Mouse (Mus musculus) CH12.LX (cell line): ENCODE measurements around the gene Slc25a34. TPM values are rescaled to one million over a fixed set of nuclear protein-coding genes. Genes with fewer than 3 reads are reported as not detected.

Experiments used
- DNase-seq: peaks from one replicate; pipeline ENCODE4 v3.0.0-alpha.2; 2013; ENCODE audit errors: extremely low read depth
- H3K27ac ChIP-seq: 2 replicates; pipeline ENCODE4 v1.5.1; 2012; ENCODE audit warnings: low read depth, mild to moderate bottlenecking, control low read depth, moderate library complexity; ENCODE audit not compliant: insufficient read depth
- H3K27me3 ChIP-seq: replicated peaks from 2 replicates; pipeline ENCODE3; 2012; ENCODE audit warnings: inconsistent platforms
- H3K36me3 ChIP-seq, 2 experiments: replicated peaks in 1 of 2; 2 replicates each; pipeline versions ENCODE3 to v1.6.1; 2012; ENCODE audit warnings: inconsistent platforms in 1 of 2, low read length in 1 of 2, mild to moderate bottlenecking in 1 of 2, mixed read lengths in 1 of 2, moderate library complexity in 1 of 2; ENCODE audit not compliant: control insufficient read depth in 1 of 2, insufficient read depth in 1 of 2
- H3K4me1 ChIP-seq, 2 experiments: 2 replicates each; pipeline ENCODE4 v1.6.1; 2012; ENCODE audit warnings: inconsistent platforms in 1 of 2, moderate library complexity in 1 of 2; ENCODE audit not compliant: insufficient read depth in 2 of 2, control insufficient read depth in 1 of 2
- H3K4me2 ChIP-seq: 2 replicates; pipeline ENCODE4 v1.6.1; 2012; ENCODE audit warnings: low read depth, mild to moderate bottlenecking, control low read depth; ENCODE audit not compliant: poor library complexity, insufficient read depth, severe bottlenecking
- H3K4me3 ChIP-seq, 3 experiments: fragments of 150-350 bp in 1 of 3; sonication (generic) in 1 of 3; replicated peaks in 1 of 3; 2 replicates each; pipeline versions ENCODE3 to v1.5.1; 2011 to 2012; ENCODE audit warnings: low read depth in 2 of 3, low read length in 2 of 3, mild to moderate bottlenecking in 2 of 3, moderate library complexity in 2 of 3, control low read depth in 1 of 3, improper control_type of control experiment in 1 of 3, inconsistent platforms in 1 of 3, mixed read lengths in 1 of 3; ENCODE audit not compliant: poor library complexity in 1 of 3
- H3K79me2 ChIP-seq: replicated peaks from 2 replicates; pipeline ENCODE4 v1.6.1; 2012; ENCODE audit warnings: mild to moderate bottlenecking, moderate library complexity; ENCODE audit not compliant: control insufficient read depth, poor library complexity, insufficient read depth, severe bottlenecking; ENCODE audit errors: extremely low read depth
- H3K9ac ChIP-seq: 2 replicates; pipeline ENCODE4 v1.6.1; 2012; ENCODE audit warnings: low read depth, mild to moderate bottlenecking, control low read depth, moderate library complexity; ENCODE audit not compliant: insufficient read depth
- H3K9me3 ChIP-seq: replicated peaks from 2 replicates; pipeline ENCODE3; 2012; ENCODE audit warnings: low read length, inconsistent platforms, mixed read lengths
- BHLHE40 ChIP-seq: IDR thresholded peaks from 2 replicates; pipeline ENCODE4 v1.6.1; 2011; ENCODE audit warnings: mild to moderate bottlenecking, low read depth, low read length, improper control_type of control experiment
- CTCF ChIP-seq, 2 experiments: IDR thresholded peaks in 1 of 2; conservative IDR thresholded peaks in 1 of 2; 2 replicates each; pipeline ENCODE4 v1.5.1; 2011 to 2012; ENCODE audit warnings: low read depth in 2 of 2, low read length in 2 of 2, improper control_type of control experiment in 1 of 2, inconsistent platforms in 1 of 2, mild to moderate bottlenecking in 1 of 2, moderate library complexity in 1 of 2
- E2F4 ChIP-seq: IDR thresholded peaks from 2 replicates; pipeline ENCODE4 v1.6.1; 2011; ENCODE audit warnings: low read depth, low read length, improper control_type of control experiment; ENCODE audit not compliant: insufficient replicate concordance
- ETS1 ChIP-seq: conservative IDR thresholded peaks from 2 replicates; pipeline ENCODE4 v1.6.1; 2012; ENCODE audit warnings: low read depth, mild to moderate bottlenecking, inconsistent platforms, low read length, improper control_type of control experiment, moderate library complexity
- GABPA ChIP-seq: IDR thresholded peaks from 2 replicates; pipeline ENCODE4 v1.6.1; 2012; ENCODE audit warnings: low read depth, low read length, improper control_type of control experiment, inconsistent platforms; ENCODE audit not compliant: insufficient replicate concordance
- HCFC1 ChIP-seq: IDR thresholded peaks from 2 replicates; pipeline ENCODE4 v1.6.1; 2012; ENCODE audit warnings: low read depth, mild to moderate bottlenecking, inconsistent platforms, low read length, improper control_type of control experiment
- JUND ChIP-seq: conservative IDR thresholded peaks from 2 replicates; pipeline ENCODE4 v1.6.1; 2011; ENCODE audit warnings: low read depth, low read length, improper control_type of control experiment
- KAT2A ChIP-seq: IDR thresholded peaks from 2 replicates; pipeline ENCODE4 v1.6.1; 2012; ENCODE audit warnings: low read length, improper control_type of control experiment, inconsistent platforms; ENCODE audit not compliant: insufficient replicate concordance
- MAFK ChIP-seq: IDR thresholded peaks from 2 replicates; pipeline ENCODE4 v1.6.1; 2011; ENCODE audit warnings: low read length, improper control_type of control experiment; ENCODE audit not compliant: insufficient replicate concordance
- MAZ ChIP-seq: IDR thresholded peaks from 2 replicates; pipeline ENCODE4 v1.6.1; 2012; ENCODE audit warnings: low read depth, mild to moderate bottlenecking, inconsistent platforms, low read length, improper control_type of control experiment, moderate library complexity
- NELFE ChIP-seq: IDR thresholded peaks from 2 replicates; pipeline ENCODE4 v1.6.1; 2011; ENCODE audit warnings: low read depth, low read length, improper control_type of control experiment
- NRF1 ChIP-seq: IDR thresholded peaks from 2 replicates; pipeline ENCODE4 v1.6.1; 2014; ENCODE audit warnings: low read depth, mild to moderate bottlenecking, inconsistent platforms, low read length, improper control_type of control experiment, moderate library complexity
- PAX5 ChIP-seq: IDR thresholded peaks from 2 replicates; pipeline ENCODE4 v1.6.1; 2012; ENCODE audit warnings: low read length, inconsistent platforms, mixed read lengths
- POLR2AphosphoS2 ChIP-seq: IDR thresholded peaks from 2 replicates; pipeline ENCODE4 v1.6.1; 2011; ENCODE audit warnings: low read depth, low read length, improper control_type of control experiment
- RAD21 ChIP-seq: IDR thresholded peaks from 2 replicates; pipeline ENCODE4 v1.6.1; 2011; ENCODE audit warnings: low read depth, mild to moderate bottlenecking, low read length, improper control_type of control experiment, moderate library complexity
- RCOR1 ChIP-seq: conservative IDR thresholded peaks from 2 replicates; pipeline ENCODE4 v1.6.1; 2012; ENCODE audit warnings: low read depth, mild to moderate bottlenecking, inconsistent platforms, low read length, improper control_type of control experiment
- TBP ChIP-seq: conservative IDR thresholded peaks from 2 replicates; pipeline ENCODE4 v1.6.1; 2011; ENCODE audit warnings: low read depth, low read length, improper control_type of control experiment
- TCF12 ChIP-seq: IDR thresholded peaks from 2 replicates; pipeline ENCODE4 v1.6.1; 2014; ENCODE audit warnings: low read depth, mild to moderate bottlenecking, inconsistent platforms, low read length, improper control_type of control experiment
- USF1 ChIP-seq: IDR thresholded peaks from 2 replicates; pipeline ENCODE4 v1.6.1; 2014; ENCODE audit warnings: low read depth, mild to moderate bottlenecking, inconsistent platforms, low read length, improper control_type of control experiment
- ZMIZ1 ChIP-seq: IDR thresholded peaks from 2 replicates; pipeline ENCODE4 v1.6.1; 2012; ENCODE audit warnings: low read depth, mild to moderate bottlenecking, inconsistent platforms, low read length, improper control_type of control experiment
- dilution Hi-C: fragments of 300-500 bp; cut with MboI; formaldehyde crosslinking; loops from 2 replicates; pipeline ENCODE4 v1.14.3; 2020; ENCODE audit warnings: low sequenced_read_pairs; ENCODE audit not compliant: extremely low pct_unique_long_range_greater_than_20kb, extremely low pct_ligation_motif_present
- in situ Hi-C: fragments of 300-500 bp; cut with MboI; formaldehyde crosslinking; loops from 3 replicates; pipeline ENCODE4 v1.14.3; 2019; ENCODE audit warnings: low sequenced_read_pairs, low pct_ligation_motif_present, low pct_unique_long_range_greater_than_20kb, mixed read lengths
- polyA plus RNA-seq: library from polyadenylated mRNA; unstranded; fragments of >175 nt; gene quantifications from 2 replicates; pipeline ENCODE4 v1.2.1, GENCODE M21; 2012; ENCODE audit warnings: low read depth; ENCODE audit not compliant: insufficient read length
- total RNA-seq, 2 experiments: library from RNA; depleted of rRNA; stranded (reverse); fragments of 300-350 nt in 1 of 2; fragments of >200 nt in 1 of 2; gene quantifications; 2 replicates each; pipeline ENCODE4 v1.2.3; 2012 to 2014

The Slc25a34 gene
- total and polyA plus RNA-seq, 3 experiments: 0.23 to 1.7 (median 0.64) TPM

DNA sequence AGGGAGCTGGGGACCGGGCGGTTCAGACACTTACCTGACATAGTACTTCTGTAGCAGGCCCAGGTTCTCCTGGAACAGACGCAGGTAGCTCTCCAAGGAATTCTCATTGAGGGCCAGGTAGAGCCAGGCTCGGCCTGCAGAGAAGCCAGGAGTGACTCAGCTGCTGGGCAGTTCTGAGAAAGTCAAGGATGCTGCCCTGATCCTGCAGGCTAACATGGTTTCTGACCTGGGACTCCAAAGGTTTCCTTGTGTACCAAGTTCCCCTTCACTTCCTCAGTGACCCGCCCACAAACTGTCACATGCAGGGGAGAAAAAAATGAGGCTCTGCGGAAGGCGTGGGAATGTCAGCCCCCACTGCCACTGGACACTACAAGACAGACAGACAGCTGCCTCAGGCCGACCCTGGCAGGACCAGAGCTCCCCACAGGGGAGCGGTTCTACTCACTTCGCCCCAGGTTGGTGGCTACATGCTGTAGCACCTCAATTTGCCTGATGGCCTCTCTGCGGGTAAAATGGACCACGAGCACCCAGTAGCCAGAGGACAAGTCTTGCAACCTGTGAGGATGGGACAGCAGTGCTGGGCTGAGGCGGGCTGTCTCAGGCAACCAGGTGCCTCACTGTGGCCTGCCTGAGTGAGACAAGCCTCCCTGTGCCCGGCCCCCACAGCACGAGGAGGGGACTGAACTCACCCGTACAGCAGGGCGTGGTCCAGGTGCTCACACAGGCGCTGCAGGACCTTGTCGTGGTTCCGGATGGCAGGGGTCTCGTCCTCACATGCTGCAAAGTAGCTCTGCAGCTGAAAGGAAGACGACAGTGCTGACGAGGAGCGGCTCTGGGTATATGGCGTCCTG is 18.6 kb upstream of the Slc25a34 start:
- Histone ChIP-seq H3K4me2 (no peak overlapping the region), H3K9me3 (no peaks in the 10 kb centered on the region), H3K79me2 (no peaks in the 10 kb centered on the region), H3K27ac (no peak overlapping the region)
- dilution Hi-C loops: no loop called here
- TF ChIP-seq E2F4: no peak
- TF ChIP-seq TBP: no peak
- TF ChIP-seq HCFC1: no peak
- TF ChIP-seq, all 38 proteins: peak for 0
- Histone ChIP-seq H3K9ac (no peak overlapping the region), H3K36me3 (peaks cover 36 to 79% of the 10 kb centered on the region in 2 experiments), H3K4me1 (peaks cover 0 to 9% of the 10 kb centered on the region in 2 experiments; a peak in 1 of 4 replicates), H3K27me3 (no peaks in the 10 kb centered on the region), H3K4me3 (no peak overlapping the region)
- no peak for DNase-seq
- in situ Hi-C loops: no loop called here

DNA sequence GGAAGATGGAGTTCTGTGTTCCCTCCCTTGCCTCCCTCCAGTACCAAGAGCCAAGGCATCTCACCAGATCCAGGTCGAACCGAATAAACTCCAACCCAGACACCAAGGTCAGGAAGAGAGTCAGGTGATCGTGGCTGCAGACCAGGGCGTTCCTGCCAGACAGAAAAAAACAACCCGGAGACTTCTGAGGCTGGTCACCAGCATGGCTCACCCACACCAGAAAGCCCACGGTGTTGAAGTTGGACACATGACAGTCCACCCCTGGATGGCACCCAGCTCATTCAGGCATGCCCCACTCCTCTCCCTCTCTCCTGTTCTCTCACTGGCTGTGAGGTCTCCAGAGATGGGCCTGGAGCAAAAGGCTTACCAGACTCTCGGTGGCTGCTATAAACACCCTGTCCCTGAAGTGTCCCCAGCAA is 17.7 kb upstream of the Slc25a34 start:
- Histone ChIP-seq H3K4me3 (no peak overlapping the region), H3K36me3 (peaks cover 44 to 79% of the 10 kb centered on the region in 2 experiments), H3K9me3 (no peaks in the 10 kb centered on the region), H3K27ac (no peak overlapping the region), H3K4me2 (no peak overlapping the region), H3K27me3 (no peaks in the 10 kb centered on the region), H3K79me2 (no peaks in the 10 kb centered on the region), H3K9ac (no peak overlapping the region), H3K4me1 (peaks cover 0 to 9% of the 10 kb centered on the region in 2 experiments; a peak in 1 of 4 replicates)
- no peak for TF ChIP-seq RAD21
- no peak for TF ChIP-seq HCFC1
- no peak for TF ChIP-seq JUND
- TF ChIP-seq RCOR1: no peak
- no peak for TF ChIP-seq BHLHE40
- no peak for TF ChIP-seq MAFK
- TF ChIP-seq MAZ: no peak
- TF ChIP-seq GABPA: no peak
- TF ChIP-seq ETS1: no peak
- TF ChIP-seq NELFE: no peak
- TF ChIP-seq ZMIZ1: no peak
- no peak for TF ChIP-seq PAX5
- TF ChIP-seq TCF12: no peak
- TF ChIP-seq CTCF (conservative IDR thresholded peaks at IDR 0.05 in 1 of 2, IDR thresholded peaks at IDR 0.05 in 1 of 2; ENCODE audit: low read depth in 2 of 2, low read length in 2 of 2): no peak
- no peak for TF ChIP-seq POLR2AphosphoS2
- no peak for TF ChIP-seq KAT2A
- TF ChIP-seq NRF1: no peak
- no peak for TF ChIP-seq USF1
- dilution Hi-C loops: no loop called here
- no peak for DNase-seq
- in situ Hi-C loops: no loop called here
